Mouse (Mus musculus) MEL (cell line): Measurements from ENCODE around the gene Rp2.

Source experiments
- BHLHE40 ChIP-seq: IDR thresholded peaks from 2 replicates; pipeline ENCODE4 v1.6.1; 2012; ENCODE audit warnings: low read depth, mild to moderate bottlenecking, inconsistent platforms, low read length, improper control_type of control experiment, borderline replicate concordance
- CTCF ChIP-seq, 3 experiments: IDR thresholded peaks in 2 of 3; conservative IDR thresholded peaks in 1 of 3; 2 replicates each; pipeline ENCODE4 v1.5.1; 2011 to 2012; ENCODE audit warnings: low read length in 3 of 3, low read depth in 2 of 3, mild to moderate bottlenecking in 2 of 3, improper control_type of control experiment in 1 of 3, inconsistent platforms in 1 of 3, mixed read lengths in 1 of 3, moderate library complexity in 1 of 3; ENCODE audit not compliant: control insufficient read depth in 1 of 3, insufficient read depth in 1 of 3, poor library complexity in 1 of 3, severe bottlenecking in 1 of 3
- E2F4 ChIP-seq: IDR thresholded peaks from 2 replicates; pipeline ENCODE4 v1.6.1; 2011; ENCODE audit warnings: low read depth, low read length, improper control_type of control experiment, borderline replicate concordance
- EP300 ChIP-seq, 2 experiments: IDR thresholded peaks; 2 replicates each; pipeline ENCODE4 v1.6.1; 2011; ENCODE audit warnings: improper control_type of control experiment in 2 of 2, low read length in 2 of 2, low read depth in 1 of 2, mild to moderate bottlenecking in 1 of 2
- MAFK ChIP-seq: IDR thresholded peaks from 2 replicates; pipeline ENCODE4 v1.6.1; 2011; ENCODE audit warnings: low read depth, mild to moderate bottlenecking, low read length, improper control_type of control experiment, borderline replicate concordance

DNA sequence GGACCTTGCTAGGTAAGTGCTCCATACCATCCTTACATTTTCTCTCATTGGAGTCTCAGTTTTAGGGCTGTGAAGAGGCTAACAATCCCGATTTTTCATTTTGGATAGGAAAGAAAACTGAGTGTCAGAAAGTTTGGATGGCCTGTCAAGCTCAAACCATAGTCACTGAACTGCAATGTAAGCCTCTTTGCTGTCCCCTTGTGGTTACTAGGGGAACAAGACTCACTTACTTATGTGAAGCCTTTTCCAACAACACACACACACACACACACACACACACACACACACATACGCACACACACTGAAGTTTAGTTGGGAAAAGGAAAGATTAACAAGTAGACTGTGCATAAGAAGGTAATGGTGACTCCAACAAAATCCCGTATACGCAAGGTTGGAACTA, 39.8 kb downstream of the Rp2 start:
- TF ChIP-seq BHLHE40 (no peak), CTCF (IDR thresholded peaks at IDR 0.05 in 2 of 3, conservative IDR thresholded peaks at IDR 0.05 in 1 of 3; ENCODE audit: control insufficient read depth in 1 of 3, insufficient read depth in 1 of 3, low read depth in 2 of 3, low read length in 3 of 3, poor library complexity in 1 of 3, severe bottlenecking in 1 of 3) (peak; percentile 33 to 67 (median 63); a peak in 5 of 6 replicates), E2F4 (no peak), EP300 (IDR thresholded peaks at IDR 0.05; ENCODE audit: low read depth in 1 of 2, low read length in 2 of 2) (no peak), MAFK (no peak)
